Mouse (Mus musculus) thymus, postnatal 4 days (tissue): Measurements from ENCODE around the gene Ptpn1.

Experiments used
- DNase-seq: peaks from one replicate; pipeline ENCODE4 v3.0.0; 2021

The Ptpn1 gene

GRCm38 (mm10) chr2:167948557-167948956 lies 16.7 kb downstream of the Ptpn1 start:
- no peak for DNase-seq

- DNase-seq, result peak; percentile 60
These were observed 17.4 kb downstream of the Ptpn1 start for GRCm38 (mm10) chr2:167949250-167949649.

- DNase-seq, result peak; percentile 36
These were observed 18.0 kb downstream of the Ptpn1 start for GRCm38 (mm10) chr2:167949808-167950207.

- DNase-seq, result no peak
These were observed 18.8 kb downstream of the Ptpn1 start for GRCm38 (mm10) chr2:167950681-167951080.

GRCm38 (mm10) chr2:167951301-167952211 lies 19.7 kb downstream of the Ptpn1 start:
- no peak for DNase-seq

DNA sequence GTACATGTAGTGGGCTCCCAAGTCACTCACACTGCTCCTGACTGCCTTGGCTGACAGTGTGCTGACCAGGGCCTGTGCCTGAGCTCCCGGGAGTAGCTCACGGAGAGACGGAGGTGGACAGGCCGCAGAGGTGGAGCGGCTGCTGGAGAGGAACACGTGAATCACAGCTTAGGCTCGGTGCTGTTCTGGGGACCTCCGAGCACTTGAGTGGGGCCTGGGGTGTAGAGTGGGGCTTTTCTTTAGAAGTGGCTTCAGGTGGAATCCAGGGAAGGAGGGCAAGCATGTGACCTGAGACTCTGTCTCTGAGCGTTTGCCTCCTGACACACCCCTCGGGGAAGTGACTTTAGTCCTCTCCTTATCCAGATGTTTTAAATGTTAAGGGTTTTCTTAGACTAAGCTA lies 22.0 kb downstream of the Ptpn1 start:
- DNase-seq, result no peak

DNA sequence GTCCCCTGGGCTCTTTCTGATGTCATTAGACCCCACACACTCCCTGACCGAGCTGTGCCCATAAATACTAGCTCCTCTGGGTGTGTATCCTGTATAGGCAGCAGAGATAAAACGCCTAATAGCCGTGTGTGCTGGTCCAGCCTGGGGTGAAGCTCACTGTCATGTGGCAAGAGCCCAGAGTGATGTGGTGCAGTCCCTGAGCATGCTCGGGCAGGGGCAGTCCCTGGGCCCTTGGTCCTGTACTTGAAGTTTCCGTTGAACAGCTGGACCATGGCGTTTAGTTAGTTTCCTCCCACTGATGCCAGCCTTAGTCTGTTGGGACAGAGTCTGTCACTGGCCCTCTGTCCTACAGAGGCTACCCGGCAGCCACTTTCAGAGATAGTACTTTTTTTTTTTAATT lies 23.1 kb downstream of the Ptpn1 start:
- DNase-seq, result no peak

DNA sequence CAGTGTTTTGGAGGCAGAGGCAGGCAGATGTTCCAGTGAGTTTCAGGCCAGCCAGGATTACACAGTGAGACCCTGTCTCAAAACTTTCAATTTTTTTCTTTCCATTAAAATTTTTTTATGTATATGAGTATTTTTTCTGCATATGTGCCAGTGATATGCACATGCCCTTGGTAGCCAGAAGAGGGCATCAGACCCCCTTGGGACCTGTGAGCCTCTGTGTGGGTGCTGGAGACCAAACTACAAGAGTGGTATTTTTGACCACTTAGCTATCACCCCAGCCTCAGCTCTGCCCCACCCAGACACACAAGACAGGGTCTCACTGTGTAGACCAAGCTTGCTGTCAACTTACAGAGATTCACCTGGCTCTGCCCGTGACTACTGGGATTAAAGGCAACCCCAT lies 25.7 kb downstream of the Ptpn1 start:
- no peak for DNase-seq

- DNase-seq, result no peak
These were observed 26.4 kb downstream of the Ptpn1 start for GRCm38 (mm10) chr2:167958082-167958788.

DNA sequence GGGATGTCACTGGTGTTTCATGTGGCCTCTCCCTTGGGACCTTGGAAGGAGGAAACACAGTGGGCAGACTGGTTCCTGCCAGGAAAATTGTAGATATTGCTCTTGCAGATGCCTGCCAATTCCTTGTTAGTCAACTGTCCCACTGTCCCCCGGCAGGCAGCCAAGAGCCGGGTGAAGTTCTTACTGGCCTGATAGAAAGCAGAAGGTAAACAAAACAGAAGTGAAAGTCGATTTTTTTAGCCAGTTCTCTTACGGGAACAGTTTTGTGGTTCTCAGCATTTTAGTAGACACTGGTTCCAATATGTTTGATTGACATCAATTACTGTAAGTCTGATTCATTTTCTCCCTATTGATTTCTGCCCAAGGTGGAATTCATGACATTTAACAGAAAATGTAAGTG lies 27.0 kb downstream of the Ptpn1 start:
- DNase-seq, result no peak

DNA sequence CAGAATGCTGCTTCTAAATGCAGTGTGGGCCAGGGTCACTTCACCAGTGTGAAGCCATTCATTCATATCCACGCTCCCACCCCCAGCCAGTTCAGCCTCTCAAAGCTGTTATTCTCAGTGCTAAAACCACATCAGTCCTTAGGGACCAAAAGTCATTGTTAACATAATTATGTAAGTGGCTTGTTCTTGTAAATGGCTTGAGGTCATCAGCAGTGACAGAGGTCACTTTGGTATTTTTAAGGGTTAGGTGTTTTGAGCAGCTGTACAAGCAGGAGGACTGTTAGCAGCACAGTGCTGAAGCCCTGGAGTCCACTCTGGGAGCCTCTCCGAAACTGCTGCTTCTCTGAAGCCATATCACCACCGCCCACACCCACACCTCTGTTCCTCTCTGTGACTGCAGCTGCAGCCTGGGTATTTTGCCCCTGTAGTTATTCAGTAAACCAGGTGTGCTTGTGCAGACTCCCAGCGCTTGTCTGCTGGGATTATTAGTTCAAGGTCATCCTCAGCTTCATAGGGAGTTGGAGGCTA lies 27.6 kb downstream of the Ptpn1 start:
- DNase-seq, result peak; percentile 46

GRCm38 (mm10) chr2:167959996-167960395 lies 28.1 kb downstream of the Ptpn1 start:
- DNase-seq, result peak; percentile 37

DNA sequence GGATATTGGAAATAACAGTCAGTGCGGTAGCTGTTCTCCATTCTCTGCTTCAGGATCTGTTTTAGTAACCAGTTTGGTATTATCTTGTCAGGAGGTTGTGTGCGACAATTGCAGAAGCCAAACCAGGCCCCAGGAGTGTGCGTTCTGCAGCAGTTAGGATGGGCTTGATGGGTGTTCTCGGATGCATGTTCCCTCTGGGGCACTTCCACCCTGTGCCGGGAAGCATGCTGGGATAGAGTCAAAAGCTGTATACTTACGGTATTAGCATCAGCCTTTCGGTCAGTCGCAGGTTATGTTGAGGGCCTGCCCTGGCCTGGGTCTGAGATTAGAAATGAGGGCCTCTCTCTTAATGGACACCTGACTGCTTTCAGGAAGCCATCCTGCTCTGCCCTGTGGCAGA lies 28.7 kb downstream of the Ptpn1 start:
- no peak for DNase-seq

GRCm38 (mm10) chr2:167962347-167962746 lies 30.5 kb downstream of the Ptpn1 start:
- no peak for DNase-seq

DNA sequence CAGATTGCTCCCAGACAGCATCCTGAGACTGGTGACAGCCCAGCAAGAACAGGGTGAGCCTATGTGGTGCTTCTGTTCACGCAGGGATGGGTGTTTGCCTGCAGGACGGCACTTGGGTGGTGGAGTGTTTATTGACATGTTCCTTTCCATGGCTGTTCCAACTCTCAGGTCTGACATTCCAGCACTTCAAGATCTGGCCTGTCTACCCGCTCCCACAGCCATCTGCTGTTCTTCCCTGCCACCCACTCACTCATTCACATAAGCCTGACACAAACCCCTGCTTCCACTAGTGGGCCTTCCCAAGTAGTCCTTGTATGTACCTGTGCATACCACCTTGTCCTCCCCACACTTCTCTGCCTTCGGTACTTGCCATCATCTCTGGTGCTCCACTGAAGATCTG lies 31.3 kb downstream of the Ptpn1 start:
- DNase-seq, result no peak

DNA sequence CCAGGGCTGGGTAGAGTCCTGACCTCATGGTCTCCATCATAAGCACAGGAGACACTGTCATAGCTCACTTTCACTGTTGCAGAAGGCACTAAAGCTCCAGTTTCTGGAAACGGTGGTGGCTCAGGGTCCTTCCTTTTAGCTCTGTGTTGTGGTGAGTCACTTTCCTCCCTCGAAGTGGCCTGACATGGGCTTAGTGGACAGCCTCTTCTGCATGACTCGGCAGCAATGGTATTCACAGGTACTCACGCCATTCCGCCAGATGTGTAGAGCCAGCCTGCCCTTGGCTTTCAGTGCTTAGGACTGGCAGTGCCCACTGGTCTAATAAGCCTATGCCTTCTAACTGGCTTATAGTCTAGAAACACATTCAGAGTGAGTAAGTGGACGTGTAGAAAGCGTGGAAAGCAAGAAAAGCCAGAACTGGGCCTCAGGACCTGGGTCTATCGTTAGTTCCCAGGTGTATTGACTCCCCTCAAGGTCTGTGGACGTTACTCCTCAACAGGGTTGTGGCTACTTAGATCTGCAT lies 32.0 kb downstream of the Ptpn1 start:
- DNase-seq, result no peak

- DNase-seq, result no peak
These were observed 32.5 kb downstream of the Ptpn1 start for GRCm38 (mm10) chr2:167964320-167964719.

GRCm38 (mm10) chr2:167965911-167966310 lies 34.1 kb downstream of the Ptpn1 start:
- DNase-seq, result no peak

DNA sequence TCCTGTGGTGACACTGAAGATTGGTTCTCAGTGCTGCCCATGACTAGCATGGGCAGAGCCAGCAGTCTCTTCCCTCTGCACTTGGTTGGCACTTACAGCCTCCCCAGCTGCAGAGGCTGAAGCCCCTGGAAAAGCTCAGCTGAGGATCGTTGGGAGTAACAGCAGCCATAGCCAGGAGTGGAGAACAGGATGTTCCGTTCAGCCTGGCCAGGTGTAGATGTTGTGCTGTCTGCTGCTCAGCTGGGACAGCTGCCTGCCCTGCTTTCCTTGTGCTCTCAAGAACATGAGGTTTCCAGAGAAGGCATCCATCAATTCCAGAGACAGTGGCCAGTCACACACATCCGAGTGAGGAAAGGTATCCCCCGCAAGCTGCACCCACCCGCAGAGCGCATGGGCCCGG lies 36.6 kb downstream of the Ptpn1 start:
- no peak for DNase-seq

DNA sequence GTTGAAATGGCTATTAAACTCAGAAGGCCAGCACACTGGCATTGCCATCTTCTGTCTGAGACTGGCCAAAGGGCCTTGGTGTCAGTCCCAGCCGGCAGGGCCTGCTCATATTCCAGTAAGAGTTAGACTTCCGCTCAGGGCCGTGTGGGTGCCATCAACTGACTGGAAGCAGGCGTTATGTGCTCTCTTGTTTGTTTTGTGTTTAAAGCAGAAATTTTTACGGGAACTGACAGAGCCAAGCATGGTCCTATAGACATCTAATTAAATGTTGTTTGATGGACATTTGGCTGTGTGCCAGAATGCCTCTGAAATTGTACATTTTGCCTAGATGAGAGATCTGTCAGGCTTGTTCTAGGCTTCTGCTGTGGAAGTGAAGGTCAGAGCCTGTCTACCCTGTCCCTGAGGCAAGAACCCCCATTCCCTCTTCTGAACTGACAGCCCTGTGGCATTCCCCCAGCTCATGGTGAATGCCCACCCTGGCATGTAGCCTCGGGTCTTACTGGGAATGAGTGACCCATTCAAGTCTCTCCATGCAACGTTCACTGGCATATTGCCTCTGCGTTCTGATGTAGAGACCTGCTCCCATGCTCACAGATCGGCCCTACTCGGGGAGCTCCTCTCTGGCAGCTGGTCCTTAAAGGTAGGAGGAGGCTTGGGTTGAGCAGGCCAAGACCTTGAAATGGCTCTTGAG lies 38.1 kb downstream of the Ptpn1 start:
- DNase-seq, result no peak

DNA sequence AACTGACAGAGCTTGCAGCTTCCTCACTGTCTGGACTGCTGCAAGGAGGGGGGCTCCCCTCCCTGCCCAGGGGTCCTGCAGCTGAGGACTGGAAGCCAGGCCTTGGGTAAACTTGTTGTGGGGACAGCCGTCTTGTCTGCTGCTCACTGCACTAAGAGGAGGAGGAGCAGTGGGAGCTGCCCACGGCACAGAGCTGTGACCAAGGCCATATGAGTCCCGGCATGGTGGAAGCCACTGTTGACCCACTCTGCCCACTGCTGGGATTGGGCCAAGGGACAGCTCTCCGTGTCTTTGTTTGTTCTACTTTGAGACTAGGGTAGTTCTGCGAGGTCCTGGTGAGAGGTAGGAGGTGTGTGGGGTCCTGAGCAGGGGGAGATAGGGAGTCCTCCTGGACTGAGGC lies 40.3 kb downstream of the Ptpn1 start:
- DNase-seq, result no peak

- DNase-seq, result no peak
These were observed 41.0 kb downstream of the Ptpn1 start for GRCm38 (mm10) chr2:167972809-167973208.

GRCm38 (mm10) chr2:167975746-167976145 lies 43.9 kb downstream of the Ptpn1 start:
- DNase-seq, result no peak
